Mouse (Mus musculus): ENCODE data around the gene Mtor. TPM values are rescaled to one million over a fixed set of nuclear protein-coding genes. Genes with fewer than 3 reads are reported as not detected.

The Mtor gene
- polyA plus RNA-seq, 1 experiment from 2014 or later, result 23.6 TPM

- H3K4me2 ChIP-seq, result no peak overlapping the region
- H3K9ac ChIP-seq (ENCODE audit: low read depth, low read length), result 0 out of 2 replicates have a peak overlapping the region, but pooled peaks have one; percentile 22
- H3K4me1 ChIP-seq (ENCODE audit: control insufficient read depth, insufficient read depth, low read length), result peaks cover 8% of the 10 kb centered on the region; the same call in 1 of the 2 replicates
- H3K4me3 ChIP-seq (ENCODE audit: low read depth, low read length), result no peak overlapping the region
- no peak overlapping the region; the same call in 1 of the 2 replicates for H3K27ac ChIP-seq (ENCODE audit: low read depth, low read length)
- 37% methylated on average over 5 of the region's 5 CpGs for WGBS (ENCODE audit: insufficient replicate concordance)
- no peaks in the 10 kb centered on the region for H3K27me3 ChIP-seq (ENCODE audit: control insufficient read depth, insufficient read depth, low read length)
- no peak; the same call in 1 of the 2 replicates for ATAC-seq (replicated peaks; ENCODE audit: insufficient number of reproducible peaks, low FRiP score, low TSS enrichment)
- H3K36me3 ChIP-seq (ENCODE audit: control insufficient read depth, insufficient read depth, low read length), result peaks cover 30% of the 10 kb centered on the region
- no peaks in the 10 kb centered on the region for H3K9me3 ChIP-seq (replicated peaks; ENCODE audit: control insufficient read depth, low read length)
These were observed 69.9 kb downstream of the Mtor start for GRCm38 (mm10) chr4:148518235-148518795.

- Histone ChIP-seq H3K4me3 (ENCODE audit: low read depth, low read length) (no peak overlapping the region), H3K36me3 (ENCODE audit: control insufficient read depth, insufficient read depth, low read length) (peaks cover 29% of the 10 kb centered on the region), H3K27me3 (ENCODE audit: control insufficient read depth, insufficient read depth, low read length) (no peaks in the 10 kb centered on the region), H3K4me1 (ENCODE audit: control insufficient read depth, insufficient read depth, low read length) (no peaks in the 10 kb centered on the region), H3K4me2 (no peak overlapping the region), H3K27ac (ENCODE audit: low read depth, low read length) (no peak overlapping the region), H3K9me3 (replicated peaks; ENCODE audit: control insufficient read depth, low read length) (no peaks in the 10 kb centered on the region), H3K9ac (ENCODE audit: low read depth, low read length) (no peak overlapping the region)
- 71% methylated on average over 7 of the region's 7 CpGs for WGBS (ENCODE audit: insufficient replicate concordance)
- ATAC-seq (replicated peaks; ENCODE audit: insufficient number of reproducible peaks, low FRiP score, low TSS enrichment), result no peak
These were observed 75.1 kb downstream of the Mtor start for GRCm38 (mm10) chr4:148523538-148523937.

GRCm38 (mm10) chr4:148527158-148527910, 78.9 kb downstream of the Mtor start:
- Histone ChIP-seq H3K9me3 (replicated peaks; ENCODE audit: control insufficient read depth, low read length) (no peaks in the 10 kb centered on the region), H3K4me2 (no peak overlapping the region), H3K9ac (ENCODE audit: low read depth, low read length) (no peak overlapping the region), H3K4me1 (ENCODE audit: control insufficient read depth, insufficient read depth, low read length) (no peaks in the 10 kb centered on the region), H3K27ac (ENCODE audit: low read depth, low read length) (no peak overlapping the region), H3K36me3 (ENCODE audit: control insufficient read depth, insufficient read depth, low read length) (peaks cover 35% of the 10 kb centered on the region), H3K27me3 (ENCODE audit: control insufficient read depth, insufficient read depth, low read length) (no peaks in the 10 kb centered on the region), H3K4me3 (ENCODE audit: low read depth, low read length) (no peak overlapping the region)
- WGBS (ENCODE audit: insufficient replicate concordance), result 86% methylated on average over 10 of the region's 10 CpGs
- no peak for ATAC-seq (replicated peaks; ENCODE audit: insufficient number of reproducible peaks, low FRiP score, low TSS enrichment)

DNA sequence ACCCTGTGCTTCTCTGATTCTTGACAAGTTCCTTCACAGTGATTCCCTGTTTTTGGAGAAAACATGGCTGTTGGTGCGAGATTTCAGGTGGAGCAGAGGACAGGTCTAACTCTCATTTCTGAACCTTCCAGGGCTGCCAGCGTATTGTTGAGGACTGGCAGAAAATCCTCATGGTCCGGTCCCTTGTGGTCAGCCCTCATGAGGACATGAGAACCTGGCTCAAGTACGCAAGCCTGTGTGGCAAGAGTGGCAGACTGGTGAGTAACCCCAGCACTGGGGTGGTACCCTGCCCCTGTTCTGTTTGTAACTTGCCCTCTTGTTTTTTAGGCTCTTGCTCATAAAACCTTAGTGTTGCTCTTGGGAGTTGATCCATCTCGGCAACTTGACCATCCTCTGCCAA, 81.9 kb downstream of the Mtor start:
- no peaks in the 10 kb centered on the region for H3K4me1 ChIP-seq (ENCODE audit: control insufficient read depth, insufficient read depth, low read length)
- H3K9ac ChIP-seq (ENCODE audit: low read depth, low read length), result no peak overlapping the region
- H3K36me3 ChIP-seq (ENCODE audit: control insufficient read depth, insufficient read depth, low read length), result peaks cover 46% of the 10 kb centered on the region
- no peak for ATAC-seq (replicated peaks; ENCODE audit: insufficient number of reproducible peaks, low FRiP score, low TSS enrichment)
- WGBS (ENCODE audit: insufficient replicate concordance), result 92% methylated on average over 5 of the region's 5 CpGs
- H3K27ac ChIP-seq (ENCODE audit: low read depth, low read length), result no peak overlapping the region
- H3K9me3 ChIP-seq (replicated peaks; ENCODE audit: control insufficient read depth, low read length), result no peaks in the 10 kb centered on the region
- H3K4me3 ChIP-seq (ENCODE audit: low read depth, low read length), result no peak overlapping the region
- H3K27me3 ChIP-seq (ENCODE audit: control insufficient read depth, insufficient read depth, low read length), result no peaks in the 10 kb centered on the region
- H3K4me2 ChIP-seq, result no peak overlapping the region

GRCm38 (mm10) chr4:148530778-148531177, 82.4 kb downstream of the Mtor start:
- ATAC-seq (replicated peaks; ENCODE audit: insufficient number of reproducible peaks, low FRiP score, low TSS enrichment), result no peak
- Histone ChIP-seq H3K36me3 (ENCODE audit: control insufficient read depth, insufficient read depth, low read length) (peaks cover 43% of the 10 kb centered on the region), H3K9ac (ENCODE audit: low read depth, low read length) (no peak overlapping the region), H3K27me3 (ENCODE audit: control insufficient read depth, insufficient read depth, low read length) (no peaks in the 10 kb centered on the region), H3K4me2 (no peak overlapping the region), H3K4me1 (ENCODE audit: control insufficient read depth, insufficient read depth, low read length) (no peaks in the 10 kb centered on the region), H3K9me3 (replicated peaks; ENCODE audit: control insufficient read depth, low read length) (no peaks in the 10 kb centered on the region), H3K27ac (ENCODE audit: low read depth, low read length) (no peak overlapping the region), H3K4me3 (ENCODE audit: low read depth, low read length) (no peak overlapping the region)
- WGBS (ENCODE audit: insufficient replicate concordance), result 84% methylated on average over 6 of the region's 6 CpGs

DNA sequence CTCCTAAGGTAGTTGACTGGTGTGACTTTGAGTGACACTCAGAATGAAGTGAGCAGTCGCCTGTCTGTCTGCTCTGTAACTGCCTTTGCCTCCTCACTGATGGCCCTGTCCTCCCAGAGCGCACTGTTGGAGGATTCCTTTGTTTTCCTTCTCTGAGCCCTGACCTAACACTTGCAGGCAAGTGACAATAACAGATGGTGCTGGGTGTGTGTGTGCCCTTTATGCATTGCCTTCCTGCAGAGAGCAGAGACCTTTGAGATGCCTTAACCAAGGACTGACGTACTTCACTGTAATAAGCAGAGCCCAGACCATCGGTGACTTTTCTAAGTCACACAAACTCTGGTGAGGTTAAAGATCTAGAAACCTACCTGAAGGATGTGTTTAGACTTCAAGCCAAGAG, 82.9 kb downstream of the Mtor start:
- 75% methylated on average over 4 of the region's 4 CpGs for WGBS (ENCODE audit: insufficient replicate concordance)
- no peak for ATAC-seq (replicated peaks; ENCODE audit: insufficient number of reproducible peaks, low FRiP score, low TSS enrichment)
- H3K4me1 ChIP-seq (ENCODE audit: control insufficient read depth, insufficient read depth, low read length), result no peaks in the 10 kb centered on the region
- no peaks in the 10 kb centered on the region for H3K27me3 ChIP-seq (ENCODE audit: control insufficient read depth, insufficient read depth, low read length)
- H3K9me3 ChIP-seq (replicated peaks; ENCODE audit: control insufficient read depth, low read length), result no peaks in the 10 kb centered on the region
- no peak overlapping the region for H3K4me3 ChIP-seq (ENCODE audit: low read depth, low read length)
- H3K9ac ChIP-seq (ENCODE audit: low read depth, low read length), result no peak overlapping the region
- no peak overlapping the region for H3K4me2 ChIP-seq
- H3K36me3 ChIP-seq (ENCODE audit: control insufficient read depth, insufficient read depth, low read length), result peaks cover 47% of the 10 kb centered on the region
- H3K27ac ChIP-seq (ENCODE audit: low read depth, low read length), result no peak overlapping the region

GRCm38 (mm10) chr4:148532516-148532915, 84.1 kb downstream of the Mtor start:
- H3K9me3 ChIP-seq (replicated peaks; ENCODE audit: control insufficient read depth, low read length), result no peaks in the 10 kb centered on the region
- no peak for ATAC-seq (replicated peaks; ENCODE audit: insufficient number of reproducible peaks, low FRiP score, low TSS enrichment)
- WGBS (ENCODE audit: insufficient replicate concordance), result 88% methylated on average over 3 of the region's 3 CpGs

DNA sequence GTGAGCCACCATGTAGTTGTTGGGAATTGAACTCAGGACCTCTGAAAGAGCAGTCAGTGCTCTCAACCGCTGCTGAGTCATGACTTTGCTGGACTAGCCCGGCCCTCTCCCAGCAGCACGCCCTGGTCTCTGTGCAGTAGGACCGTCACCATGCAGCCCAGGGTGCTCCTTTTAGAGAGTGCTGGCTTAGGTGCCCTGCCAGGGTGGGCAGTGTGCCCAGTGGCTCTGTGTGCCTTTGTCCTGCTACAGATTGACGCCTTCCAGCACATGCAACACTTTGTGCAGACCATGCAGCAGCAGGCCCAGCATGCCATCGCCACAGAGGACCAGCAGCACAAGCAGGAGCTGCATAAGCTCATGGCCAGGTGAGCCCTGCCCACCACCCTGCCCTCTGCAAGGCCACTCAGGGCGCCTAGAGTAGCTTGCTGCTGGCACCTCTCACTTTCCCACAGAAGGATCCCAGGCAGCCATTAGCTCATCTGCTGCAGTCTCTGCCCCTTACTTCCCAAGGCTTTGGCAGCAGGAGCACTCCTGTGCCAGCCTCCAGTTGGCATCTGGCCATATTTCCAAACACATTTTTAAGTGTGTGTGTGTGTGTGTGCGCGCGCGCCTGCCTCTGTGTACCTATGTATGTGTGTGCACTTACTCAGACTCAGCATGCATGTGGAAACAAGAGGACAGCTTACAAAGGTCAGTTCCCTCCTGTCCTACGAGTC, 85.4 kb downstream of the Mtor start:
- ATAC-seq (replicated peaks; ENCODE audit: insufficient number of reproducible peaks, low FRiP score, low TSS enrichment), result no peak
- H3K4me3 ChIP-seq (ENCODE audit: low read depth, low read length), result no peak overlapping the region
- H3K27ac ChIP-seq (ENCODE audit: low read depth, low read length), result no peak overlapping the region
- no peaks in the 10 kb centered on the region for H3K9me3 ChIP-seq (replicated peaks; ENCODE audit: control insufficient read depth, low read length)
- no peaks in the 10 kb centered on the region for H3K4me1 ChIP-seq (ENCODE audit: control insufficient read depth, insufficient read depth, low read length)
- no peak overlapping the region; the same call in 1 of the 2 replicates for H3K9ac ChIP-seq (ENCODE audit: low read depth, low read length)
- H3K4me2 ChIP-seq, result no peak overlapping the region
- no peaks in the 10 kb centered on the region for H3K27me3 ChIP-seq (ENCODE audit: control insufficient read depth, insufficient read depth, low read length)
- 88% methylated on average over 12 of the region's 12 CpGs for WGBS (ENCODE audit: insufficient replicate concordance)
- peaks cover 56% of the 10 kb centered on the region for H3K36me3 ChIP-seq (ENCODE audit: control insufficient read depth, insufficient read depth, low read length)

More at GRCm38 (mm10) chr4:148532516-148532915, 84.1 kb downstream of the Mtor start:
- Histone ChIP-seq H3K4me3 (ENCODE audit: low read depth, low read length) (no peak overlapping the region), H3K4me2 (no peak overlapping the region), H3K27me3 (ENCODE audit: control insufficient read depth, insufficient read depth, low read length) (no peaks in the 10 kb centered on the region), H3K9ac (ENCODE audit: low read depth, low read length) (no peak overlapping the region), H3K36me3 (ENCODE audit: control insufficient read depth, insufficient read depth, low read length) (peaks cover 51% of the 10 kb centered on the region), H3K4me1 (ENCODE audit: control insufficient read depth, insufficient read depth, low read length) (no peaks in the 10 kb centered on the region), H3K27ac (ENCODE audit: low read depth, low read length) (no peak overlapping the region)
